Mouse (Mus musculus): ENCODE results near the gene Mb21d2.

DNA sequence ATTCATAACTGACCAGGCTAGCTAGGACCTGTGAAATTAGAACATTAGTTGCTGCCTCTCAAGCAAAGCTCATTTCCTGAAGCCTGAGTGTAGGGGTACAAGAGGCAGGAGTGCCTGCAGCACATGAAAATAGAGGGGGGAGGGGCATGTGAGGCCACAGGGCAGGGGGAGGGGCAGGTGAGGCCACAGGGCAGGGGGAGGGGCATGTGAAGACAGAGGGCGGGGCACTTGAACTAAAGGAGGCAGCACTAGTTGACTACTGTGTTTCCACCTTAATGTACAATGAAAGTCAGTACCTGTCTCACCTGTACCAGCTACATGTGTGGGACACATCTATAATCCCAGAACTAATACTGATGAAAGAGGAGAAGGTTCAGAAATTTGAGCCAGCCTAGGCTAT lies 14.8 kb downstream of the Mb21d2 start:
- TF ChIP-seq CTCF (IDR thresholded peaks at IDR 0.05; ENCODE audit: control insufficient read depth, insufficient read depth, insufficient replicate concordance, low read depth, low read length) (no peak), POLR2A (IDR thresholded peaks at IDR 0.05; ENCODE audit: control insufficient read depth, low read depth, low read length) (no peak)
